ENCODE assay signal across 8 mouse cellular contexts in genomic region chr14:73116938-73117337, GRCm38 (mm10). TPM values are rescaled to one million over a fixed set of nuclear protein-coding genes. Genes with fewer than 3 reads are reported as not detected.
DNase-seq lines count a peak whose midpoint lies in the region; ATAC-seq and TF ChIP-seq lines count a peak whose summit lies in the region.

No protein-coding gene starts in this region.

- no peak for TF ChIP-seq EP300 in lung, postnatal 0 days (IDR thresholded peaks at IDR 0.05)

- 45% methylated on average over 9 of the region's 9 CpGs for WGBS in heart, embryonic 12.5 days
- 20% methylated on average over 9 of the region's 9 CpGs for WGBS in lung, postnatal 0 days

- no peak overlapping the region for H3K4me3 ChIP-seq in heart, embryonic 12.5 days
- H3K4me3 ChIP-seq in lung, postnatal 0 days (ENCODE audit: low read depth, low read length), result no peak overlapping the region

- H3K36me3 ChIP-seq in heart, embryonic 12.5 days, result no peaks in the 10 kb centered on the region
- no peaks in the 10 kb centered on the region for H3K36me3 ChIP-seq in lung, postnatal 0 days (ENCODE audit: insufficient read depth, low read length)
- no peaks in the 10 kb centered on the region for H3K36me3 ChIP-seq in splenic B cell, adult 2 months (ENCODE audit: control insufficient read depth, insufficient read depth, low read length, poor library complexity, severe bottlenecking)

- no peak for ATAC-seq in heart, embryonic 12.5 days (ENCODE audit: insufficient number of reproducible peaks, low FRiP score)
- peak; percentile 11; the same call in 1 of the 2 replicates for ATAC-seq in lung, postnatal 0 days

- TF ChIP-seq POLR2A in brain, embryonic 14.5 days (IDR thresholded peaks at IDR 0.05; ENCODE audit: borderline replicate concordance, extremely low read depth, insufficient read depth, insufficient read length, poor library complexity, severe bottlenecking), result no peak

- H3K4me1 ChIP-seq in heart, embryonic 12.5 days (replicated peaks), result peaks cover 14% of the 10 kb centered on the region
- no peaks in the 10 kb centered on the region for H3K4me1 ChIP-seq in lung, postnatal 0 days (ENCODE audit: insufficient read depth, low read depth, low read length)

- peak; percentile 75 for DNase-seq in layer of hippocampus, adult 9-11 months
- DNase-seq in layer of hippocampus, postnatal 25 days (ENCODE audit: extremely low spot score in 1 of 2, low spot score in 1 of 2), result no peak
- DNase-seq in brain, embryonic 14.5 days (ENCODE audit: low read depth), result peak; percentile 43
- peak; percentile 60 to 66 for DNase-seq in kidney, postnatal 36 days
- DNase-seq in lung, postnatal 0 days (ENCODE audit: low spot score), result peak; percentile 58
- DNase-seq in splenic B cell, adult 2 months (ENCODE audit: low read depth, low spot score), result peak; percentile 78
- DNase-seq in urinary bladder, adult 18-20 months (ENCODE audit: low spot score in 2 of 2), result no peak

- no peak overlapping the region for H3K9ac ChIP-seq in heart, embryonic 12.5 days
- no peak overlapping the region for H3K9ac ChIP-seq in lung, postnatal 0 days (replicated peaks; ENCODE audit: low read depth)

- H3K27me3 ChIP-seq in heart, embryonic 12.5 days (replicated peaks), result no peaks in the 10 kb centered on the region
- no peaks in the 10 kb centered on the region for H3K27me3 ChIP-seq in lung, postnatal 0 days (replicated peaks; ENCODE audit: insufficient read depth, low read length)
- H3K27me3 ChIP-seq in splenic B cell, adult 2 months (ENCODE audit: control insufficient read depth, insufficient read depth, low read length, poor library complexity, severe bottlenecking), result no peaks in the 10 kb centered on the region

- peak; percentile 9; the same call in 1 of the 2 replicates for TF ChIP-seq CTCF in brain, embryonic 14.5 days (IDR thresholded peaks at IDR 0.05; ENCODE audit: borderline replicate concordance, extremely low read depth, insufficient read depth, insufficient read length)
- peak; percentile 47 for TF ChIP-seq CTCF in lung, postnatal 0 days (IDR thresholded peaks at IDR 0.05)

- 0 out of 2 replicates have a peak, but pooled peaks cover 3% of the 10 kb centered on the region for H3K9me3 ChIP-seq in heart, embryonic 12.5 days (replicated peaks)
- H3K9me3 ChIP-seq in lung, postnatal 0 days (ENCODE audit: low read length), result no peaks in the 10 kb centered on the region

- H3K4me2 ChIP-seq in heart, embryonic 12.5 days, result peak overlapping the region; percentile 36
- peak overlapping the region; percentile 42 for H3K4me2 ChIP-seq in lung, postnatal 0 days (replicated peaks; ENCODE audit: low read depth, low read length)

- no peak overlapping the region for H3K27ac ChIP-seq in heart, embryonic 12.5 days (ENCODE audit: poor library complexity, severe bottlenecking)
- H3K27ac ChIP-seq in lung, postnatal 0 days (ENCODE audit: low read length), result 0 out of 2 replicates have a peak overlapping the region, but pooled peaks have one; percentile 20

RNA-seq across cellular contexts. Expression of gene Rcbtb2, which starts 5.9 kb away (rescaled TPM):
- 10 to 100 TPM; 26.4 to 29.3 TPM for total RNA-seq in layer of hippocampus, postnatal 25 days (2021)
- polyA plus RNA-seq in brain, embryonic 14.5 days (2012; rRNA removed), result 58.8 and 69.3 TPM in 2 replicates
- 73.0 and 76.2 TPM in 2 replicates for polyA plus RNA-seq in heart, embryonic 12.5 days (2016; fragmentation: Nextera tagmentation; extraction: Ambion mirVana)
- 45.6 and 49.7 TPM in 2 replicates for polyA plus RNA-seq in lung, postnatal 0 days (2015; fragmentation: Nextera tagmentation; extraction: Ambion mirVana)

Comparison
In these comparisons a context has a peak if more than half of its experiments do, and no peak if none do; other contexts are left out.
1. DNase-seq: peak in layer of hippocampus, adult 9-11 months (single experiment), brain, embryonic 14.5 days (single experiment), kidney, postnatal 36 days (2 of 2), lung, postnatal 0 days (single experiment) and splenic B cell, adult 2 months (single experiment); none in layer of hippocampus, postnatal 25 days (0 of 2) and urinary bladder, adult 18-20 months (0 of 2).